Mouse (Mus musculus) erythroblast, embryonic 14.5 days (primary cell): Measurements from ENCODE around the gene Mcub.

ENCODE experiments used
- GATA1 ChIP-seq: IDR thresholded peaks from 2 replicates; pipeline ENCODE4 v1.6.1; 2012; ENCODE audit warnings: low read length, inconsistent platforms, mixed read lengths
- TAL1 ChIP-seq: IDR thresholded peaks from 3 replicates; pipeline ENCODE4 v1.6.1; 2012; ENCODE audit warnings: low read length, inconsistent platforms, mixed read lengths

DNA sequence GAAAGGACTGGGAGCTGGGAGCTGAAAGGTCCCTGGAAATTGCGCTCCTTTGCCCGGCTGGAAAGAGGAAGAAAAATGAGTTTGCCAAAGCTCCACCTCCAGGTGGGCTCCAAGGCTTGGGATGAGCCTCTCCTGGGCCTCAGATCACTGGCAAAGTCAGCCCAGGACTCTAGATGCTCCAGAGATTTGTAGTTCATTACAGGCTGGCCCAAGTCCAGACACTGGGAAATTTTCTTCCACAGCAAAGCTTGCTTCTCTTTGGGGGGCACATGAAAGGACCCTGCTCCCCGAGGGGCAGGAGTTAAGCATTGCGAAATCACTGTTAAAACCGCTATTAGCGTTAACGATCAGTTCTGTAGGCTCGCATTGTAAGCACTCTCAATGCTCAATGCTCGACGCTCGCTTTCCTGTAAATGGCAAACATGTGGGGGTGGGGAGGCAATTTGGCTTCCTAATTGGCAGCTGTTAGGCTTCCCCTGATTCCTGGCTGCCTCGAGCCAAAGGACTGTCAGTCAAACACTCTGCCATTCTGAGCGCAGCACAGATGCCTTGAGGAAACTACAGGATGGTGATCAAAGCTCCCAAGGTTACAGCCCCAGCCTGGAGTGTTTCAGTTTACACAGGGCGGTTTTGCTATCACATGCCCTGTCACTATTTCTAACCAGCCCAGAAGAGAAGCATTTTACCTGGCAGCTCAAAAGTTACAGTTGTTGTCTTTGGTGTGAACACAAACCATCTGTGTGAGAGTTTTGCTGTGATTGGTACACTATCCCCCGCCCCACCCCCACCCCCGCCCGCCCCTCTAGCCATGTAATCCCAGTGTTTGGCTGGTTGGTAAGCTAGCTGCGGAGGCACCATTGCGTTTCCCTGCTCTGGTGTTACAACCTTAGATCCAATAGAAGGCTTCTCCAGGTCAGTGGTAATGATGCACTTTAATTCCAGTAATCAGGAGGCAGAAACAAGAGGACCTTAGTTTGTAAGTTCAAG lies 816 bp upstream of the Mcub start:
- TF ChIP-seq TAL1 (no peak), GATA1 (no peak)
